Comparison of ENCODE assay signal across 8 mouse cellular contexts in the genomic region with DNA sequence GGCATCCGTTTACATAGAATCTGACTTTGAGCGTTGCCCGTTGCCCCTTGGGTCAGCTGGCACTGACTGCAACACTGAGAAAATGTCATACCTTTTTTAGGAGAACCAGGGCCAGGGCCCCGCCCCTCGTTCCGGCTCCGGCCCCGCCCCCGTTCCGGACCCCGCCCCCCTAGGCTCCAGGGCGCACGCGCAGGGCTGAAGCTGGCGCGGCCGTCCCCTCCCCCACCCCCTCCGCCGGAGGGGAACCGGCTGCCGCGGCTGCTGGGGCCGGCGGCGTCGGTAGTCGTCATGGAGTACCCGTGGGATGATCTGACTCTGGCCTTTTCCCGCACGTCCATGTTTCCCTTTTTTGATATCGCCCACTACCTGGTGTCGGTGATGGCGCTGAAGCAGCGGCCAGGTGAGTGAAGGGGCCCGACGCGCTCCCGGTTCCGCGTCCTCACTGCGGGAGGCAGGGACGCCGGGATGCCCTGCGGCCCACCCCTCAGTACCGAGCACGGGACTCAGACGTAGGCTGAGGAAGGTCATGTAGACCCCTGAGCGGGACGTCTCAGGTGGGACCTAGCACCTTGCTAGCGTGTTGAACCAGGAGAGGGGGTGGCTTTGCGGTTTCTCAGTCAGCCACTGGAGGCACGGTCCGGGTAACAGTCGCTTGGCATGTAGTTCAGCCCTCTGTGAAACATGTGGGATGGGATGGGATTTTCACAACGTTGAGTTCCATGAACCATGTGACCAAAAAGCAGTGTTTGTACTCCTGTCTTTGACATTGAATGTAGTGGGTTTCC. TPM values are rescaled to one million over a fixed set of nuclear protein-coding genes. Genes with fewer than 3 reads are reported as not detected.
DNase-seq lines count a peak whose midpoint lies in the region; ATAC-seq and TF ChIP-seq lines count a peak whose summit lies in the region.

A gene (plus strand): TSS at position 225 of the 785 bp plus-strand sequence.

- H3K9me3 ChIP-seq in hindbrain, postnatal 0 days (ENCODE audit: low read length) = no peaks in the 10 kb centered on the region

- no peaks in the 10 kb centered on the region for H3K36me3 ChIP-seq in hindbrain, postnatal 0 days (ENCODE audit: insufficient read depth, low read length)

- H3K4me3 ChIP-seq in gastrocnemius, adult 2 months = peak within 1 kb of the TSS; percentile 97
- peak within 1 kb of the TSS; percentile 89 for H3K4me3 ChIP-seq in hindbrain, postnatal 0 days (ENCODE audit: low read length)

- peak within 1 kb of the TSS; percentile 74 for H3K4me2 ChIP-seq in hindbrain, postnatal 0 days (ENCODE audit: low read depth, low read length)

- H3K4me1 ChIP-seq in hindbrain, postnatal 0 days (ENCODE audit: insufficient read depth, low read length) = no peaks in the 10 kb centered on the region

- peak within 1 kb of the TSS; percentile 77 for H3K9ac ChIP-seq in hindbrain, postnatal 0 days (replicated peaks; ENCODE audit: low read length)

- peak; percentile 74 for ATAC-seq in activated CD4-positive, CD25-positive, alpha-beta regulatory T cell, adult 4 months
- peak; percentile 92 for ATAC-seq in hindbrain, postnatal 0 days
- peak; percentile 83 for ATAC-seq in megakaryocyte-erythroid progenitor cell, adult 5-6 weeks (replicated peaks; ENCODE audit: low FRiP score, low TSS enrichment, poor library complexity, severe bottlenecking)

- TF ChIP-seq CTCF in gastrocnemius, adult 2 months (IDR thresholded peaks at IDR 0.05) = peak; percentile 44
- TF ChIP-seq CTCF in hindbrain, postnatal 0 days (IDR thresholded peaks at IDR 0.05; ENCODE audit: low read depth) = peak; percentile 59

- peak; percentile 50 to 85 for DNase-seq in cerebellum, postnatal 4 days (ENCODE audit: low spot score in 2 of 2)
- DNase-seq in gastrocnemius, adult 2 months = peak; percentile 90
- peak; percentile 90 for DNase-seq in hindbrain, postnatal 0 days (ENCODE audit: low spot score)
- DNase-seq in left cerebral cortex, postnatal 14 days (ENCODE audit: low spot score in 2 of 2) = peak; percentile 46 to 73
- peak; percentile 79 for DNase-seq in right cerebral cortex, postnatal 14 days
- peak; percentile 62 to 72 for DNase-seq in urinary bladder, postnatal 36 days (ENCODE audit: low spot score in 2 of 2)

- H3K27ac ChIP-seq in gastrocnemius, adult 2 months = peak within 1 kb of the TSS; percentile 98
- peak within 1 kb of the TSS; percentile 80 for H3K27ac ChIP-seq in hindbrain, postnatal 0 days

- WGBS in hindbrain, postnatal 0 days = under 1% methylated on average over 51 of the region's 55 CpGs

- H3K27me3 ChIP-seq in hindbrain, postnatal 0 days (ENCODE audit: insufficient read depth, low read length) = no peaks in the 10 kb centered on the region

- intact Hi-C loops in gastrocnemius, adult 2 months (cut with DNase I) = no loop called here
- intact Hi-C loops in left cerebral cortex, postnatal 14 days (cut with DNase I) = no loop called here

RNA-seq across cellular contexts. Expression of the gene that starts here (rescaled TPM):
- polyA plus RNA-seq in activated CD4-positive, CD25-positive, alpha-beta regulatory T cell, adult 4 months (2017; shearing (Covaris generic)) = 10 to 100 TPM; 14.8 to 19.9 TPM
- 10 to 100 TPM; 58.6 to 69.6 TPM for total RNA-seq in gastrocnemius, adult 2 months (2021)
- 3.3 and 3.6 TPM in 2 replicates for total RNA-seq in hindbrain, postnatal 0 days (2014; rRNA removed)
- 6.2 and 7.0 TPM in 2 replicates for polyA plus RNA-seq in hindbrain, postnatal 0 days (2015; fragmentation: Nextera tagmentation; extraction: Ambion mirVana)
- 10 to 100 TPM; 10.2 to 16.8 TPM for total RNA-seq in left cerebral cortex, postnatal 14 days (2021)
- 2.3 and 3.4 TPM in 2 replicates for total RNA-seq in megakaryocyte-erythroid progenitor cell, adult 5-6 weeks (2014; fragmentation: Nextera tagmentation)
- 2.1 and 2.3 TPM in 2 replicates for total RNA-seq in megakaryocyte-erythroid progenitor cell, adult 5-6 weeks (2017)

Comparison
In these comparisons a context has a peak if more than half of its experiments do, and no peak if none do; other contexts are left out.
1. Peak in every context shown above with its lines: DNase-seq, ATAC-seq, H3K4me3 ChIP-seq and H3K27ac ChIP-seq.